Mouse (Mus musculus): Measurements from ENCODE around the gene Popdc2.

DNA sequence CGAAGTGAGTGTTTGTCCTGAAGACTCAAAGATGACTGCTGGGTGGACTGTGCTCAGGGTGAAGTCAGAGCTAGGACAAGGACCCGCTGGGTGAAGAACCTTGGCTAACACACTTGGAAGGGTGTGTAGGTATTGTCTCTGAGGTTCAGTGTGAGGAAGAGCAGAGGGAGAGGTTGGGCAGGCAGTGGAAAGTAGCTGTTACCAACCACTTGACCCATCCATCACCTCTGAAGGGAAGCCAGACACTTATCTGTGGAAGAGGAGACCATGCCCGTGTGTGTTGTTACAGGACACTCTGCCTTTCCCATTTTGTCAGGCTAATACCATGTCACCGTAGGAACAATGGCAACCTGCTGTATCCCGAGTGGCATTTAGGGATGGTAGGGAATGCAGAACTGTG is 44.3 kb downstream of the Popdc2 start:
- no peak for TF ChIP-seq POLR2A (IDR thresholded peaks at IDR 0.05; ENCODE audit: low read depth, low read length)
- TF ChIP-seq CTCF (conservative IDR thresholded peaks at IDR 0.05; ENCODE audit: insufficient read depth, insufficient read length, low read depth, low read length): no peak

Measured in kidney, adult 2 months (tissue).